Mouse (Mus musculus): ENCODE results near the gene Stxbp5.

- no peak for TF ChIP-seq POLR2A (IDR thresholded peaks at IDR 0.05; ENCODE audit: borderline replicate concordance, extremely low read depth, low read depth, low read length)
- TF ChIP-seq CTCF (IDR thresholded peaks at IDR 0.05; ENCODE audit: insufficient read depth, low read length), result 0 out of 2 replicates have a peak, but pooled peaks have one; percentile 20
Measured at GRCm38 (mm10) chr10:9872143-9872542, 28.7 kb downstream of the Stxbp5 start.

Data from lung, adult 2 months (tissue).